Mouse (Mus musculus) liver (tissue): ENCODE data around the gene Kmt2e.

Experiments
- DNase-seq: peaks from one replicate; pipeline ENCODE4 v3.0.0-alpha.2; 2020; ENCODE audit warnings: mixed read lengths

The Kmt2e gene

GRCm38 (mm10) chr5:23411640-23412039 lies 22.6 kb upstream of the Kmt2e start:
- DNase-seq, result no peak

- no peak for DNase-seq
Measured at GRCm38 (mm10) chr5:23412247-23412948, 21.8 kb upstream of the Kmt2e start.

DNA sequence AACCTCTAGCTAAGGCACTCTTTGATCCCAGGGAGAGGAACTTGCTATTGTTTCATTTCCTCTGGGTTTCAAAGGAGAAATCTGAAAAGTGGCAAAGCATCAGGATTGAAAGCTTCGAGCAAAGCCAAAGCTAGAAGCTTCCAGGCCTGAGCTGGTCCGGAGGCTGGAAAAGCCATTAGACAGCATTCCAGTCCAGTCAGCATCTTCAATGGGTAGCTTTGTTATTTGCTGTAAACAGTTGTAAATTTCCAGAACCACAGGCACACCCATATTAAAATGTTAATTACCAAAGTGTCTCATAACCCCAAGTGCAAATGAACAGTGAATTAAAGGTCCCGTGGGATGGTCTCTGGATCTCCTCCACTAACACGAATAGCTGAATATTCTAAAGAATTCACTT lies 21.2 kb upstream of the Kmt2e start:
- DNase-seq, result no peak

DNA sequence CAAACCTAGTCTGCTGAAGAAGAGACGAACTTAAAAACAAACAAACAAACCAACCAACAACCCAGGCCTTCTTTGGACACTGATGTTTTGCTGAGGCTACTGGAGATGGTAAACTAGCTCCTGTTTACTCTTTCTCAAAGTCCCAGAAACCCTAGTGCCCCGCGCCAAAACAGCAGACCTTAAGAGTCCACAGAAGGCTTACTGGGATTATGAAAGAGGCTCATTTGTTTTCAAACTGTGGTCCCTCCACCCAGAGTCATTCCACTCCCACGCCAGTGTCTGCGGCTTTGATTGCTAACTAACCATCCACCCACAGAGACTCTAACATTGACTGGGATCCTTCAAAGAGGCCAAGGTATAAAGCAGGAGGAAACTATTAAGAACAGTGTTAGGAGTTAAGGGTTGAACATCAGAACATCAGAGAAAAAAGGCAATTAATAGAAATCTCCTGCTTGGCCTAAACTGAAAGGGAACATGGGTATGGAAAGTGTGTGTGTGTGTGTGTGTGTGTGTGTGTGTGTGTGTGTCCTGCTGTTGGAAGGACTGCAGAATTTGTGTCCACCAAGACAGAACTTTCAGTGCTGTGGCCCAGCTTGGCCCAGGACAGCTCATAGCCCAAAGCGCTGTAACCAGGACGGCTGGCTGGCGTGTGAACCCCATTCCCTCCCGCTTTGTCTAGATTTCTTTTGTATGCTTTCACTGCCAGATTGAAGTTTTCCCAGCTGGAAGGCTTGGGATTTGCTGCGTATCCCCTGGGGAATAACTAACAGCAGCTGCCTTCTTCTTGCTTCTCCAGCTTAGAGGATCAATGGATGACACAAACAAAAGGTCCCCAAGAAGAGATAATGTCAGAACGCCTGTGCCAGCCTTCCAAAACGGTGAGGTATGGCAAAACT lies 20.4 kb upstream of the Kmt2e start:
- no peak for DNase-seq

DNA sequence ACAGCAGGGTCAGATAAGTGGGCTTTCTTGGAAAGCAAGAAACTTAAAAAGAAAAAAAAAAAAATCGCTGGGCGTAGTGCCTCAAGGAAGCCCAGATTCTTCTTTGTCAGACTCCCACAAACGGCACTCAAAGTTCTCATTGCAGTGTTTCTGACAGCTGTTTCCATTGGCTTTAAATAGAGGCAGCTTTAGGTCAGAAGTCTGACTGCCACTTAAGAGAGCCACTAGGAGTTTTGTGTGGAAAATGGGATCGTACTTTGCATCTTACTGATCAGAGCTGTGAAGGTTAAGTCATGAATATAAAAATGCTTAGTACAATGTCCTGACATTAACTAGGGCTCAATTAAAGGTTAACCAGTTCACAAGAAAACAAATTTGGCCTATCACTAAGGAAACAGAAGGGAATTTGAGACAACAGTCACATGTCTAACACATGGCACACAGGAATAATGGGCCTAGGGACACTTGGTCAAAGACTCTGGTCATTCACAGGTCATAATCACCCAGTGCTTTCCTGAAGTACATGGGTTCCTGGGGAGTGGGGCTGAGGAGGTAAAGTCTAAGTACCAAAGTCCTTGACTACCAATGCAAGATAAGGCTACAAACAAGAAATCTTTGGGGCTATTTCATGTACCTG lies 19.6 kb upstream of the Kmt2e start:
- DNase-seq, result no peak

GRCm38 (mm10) chr5:23415571-23416285 lies 18.5 kb upstream of the Kmt2e start:
- no peak for DNase-seq

DNA sequence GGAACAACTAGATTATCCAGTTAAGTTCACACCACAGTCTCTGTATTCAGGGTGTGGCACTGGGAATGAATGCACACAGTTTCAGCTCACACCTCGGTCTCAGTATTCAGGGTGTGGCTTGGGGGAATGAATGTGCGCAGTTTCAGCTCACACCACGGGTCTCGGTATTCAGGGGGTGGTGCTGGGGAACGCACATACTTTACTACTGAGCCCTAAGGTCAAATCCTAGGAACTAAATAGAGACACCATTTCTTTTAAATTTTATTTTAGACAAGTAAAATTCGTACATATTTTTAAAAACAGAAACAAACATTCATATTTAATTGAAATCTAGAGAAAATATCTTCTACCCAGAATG lies 18.0 kb upstream of the Kmt2e start:
- peak; percentile 38 for DNase-seq

- no peak for DNase-seq
Measured at GRCm38 (mm10) chr5:23417716-23418115, 16.5 kb upstream of the Kmt2e start.

- DNase-seq, result peak; percentile 90
Measured at GRCm38 (mm10) chr5:23418147-23418781, 16.0 kb upstream of the Kmt2e start.

DNA sequence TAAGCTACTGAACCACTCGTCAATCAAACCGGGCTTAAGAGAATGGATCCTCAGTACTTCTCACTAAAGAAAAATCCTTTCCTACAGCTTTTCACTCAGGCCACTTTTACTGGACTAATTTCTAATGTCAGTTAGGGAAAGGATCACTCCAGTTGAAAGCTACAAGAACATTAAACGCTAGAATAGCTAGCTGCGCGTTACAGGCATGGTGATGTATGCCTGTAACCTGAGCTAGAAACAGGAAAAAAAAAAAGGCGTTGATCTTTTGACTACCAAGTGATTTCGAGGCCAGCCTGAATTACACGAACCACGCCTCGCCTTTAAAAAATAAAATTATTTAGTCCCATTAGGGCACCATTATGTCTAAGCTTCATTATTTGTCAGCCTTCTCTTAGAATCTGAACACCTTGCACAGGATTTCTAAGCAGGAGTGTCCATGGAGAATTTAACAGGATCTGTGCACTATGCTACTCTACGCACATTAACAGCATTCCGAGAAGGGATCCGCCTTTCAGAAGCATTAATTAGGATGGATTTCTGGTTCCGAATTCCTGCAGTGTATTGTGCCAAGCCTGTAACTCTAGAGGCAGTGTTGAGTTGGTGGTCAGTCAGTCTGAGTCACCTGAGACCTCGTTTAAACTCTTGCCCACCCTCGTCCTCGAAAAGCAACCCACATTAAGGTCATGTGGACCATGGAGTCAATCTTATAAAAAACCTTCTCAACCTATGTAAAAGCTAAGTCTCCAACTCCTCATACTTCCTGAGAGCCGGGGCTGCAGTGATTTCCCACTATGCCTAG lies 15.2 kb upstream of the Kmt2e start:
- no peak for DNase-seq

- no peak for DNase-seq
Measured at GRCm38 (mm10) chr5:23419616-23420170, 14.5 kb upstream of the Kmt2e start.

DNA sequence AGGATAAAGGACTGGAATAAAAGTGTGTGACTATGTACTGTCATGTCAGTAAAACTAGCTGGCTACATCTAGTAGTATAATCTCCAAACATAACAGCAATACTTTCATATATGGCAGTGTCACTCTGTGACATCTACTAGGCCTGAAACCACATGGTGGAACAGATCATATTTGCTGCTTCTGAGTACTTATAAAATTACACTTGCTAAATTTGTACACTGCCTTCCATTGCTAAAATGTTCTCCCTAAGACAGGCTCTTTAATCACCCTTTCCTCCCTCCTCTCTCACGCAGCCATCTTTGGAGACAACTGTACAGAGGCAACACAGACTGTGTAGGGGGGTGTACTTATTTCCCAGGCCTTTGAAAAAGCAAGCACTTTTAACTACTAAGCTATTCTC lies 13.8 kb upstream of the Kmt2e start:
- DNase-seq, result no peak

DNA sequence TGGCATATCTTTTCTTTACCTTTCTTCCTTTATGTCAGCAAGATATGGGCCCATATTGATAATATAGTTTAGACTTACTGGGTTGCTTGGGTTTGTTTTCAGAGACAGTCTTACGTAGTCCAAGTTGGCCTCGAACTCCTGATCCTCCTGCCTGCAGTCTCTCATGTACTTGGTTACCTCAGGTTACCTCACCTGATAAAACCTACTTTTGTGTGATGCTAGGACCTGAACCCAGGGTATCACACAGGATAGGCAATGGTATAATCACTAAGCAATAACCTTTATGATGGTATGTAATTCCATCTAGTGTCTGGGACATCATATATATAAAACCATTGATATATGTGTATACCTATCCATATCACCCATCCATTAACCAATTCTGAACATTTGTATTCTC lies 12.8 kb upstream of the Kmt2e start:
- DNase-seq, result no peak

- no peak for DNase-seq
Measured at GRCm38 (mm10) chr5:23423036-23423435, 11.2 kb upstream of the Kmt2e start.

DNA sequence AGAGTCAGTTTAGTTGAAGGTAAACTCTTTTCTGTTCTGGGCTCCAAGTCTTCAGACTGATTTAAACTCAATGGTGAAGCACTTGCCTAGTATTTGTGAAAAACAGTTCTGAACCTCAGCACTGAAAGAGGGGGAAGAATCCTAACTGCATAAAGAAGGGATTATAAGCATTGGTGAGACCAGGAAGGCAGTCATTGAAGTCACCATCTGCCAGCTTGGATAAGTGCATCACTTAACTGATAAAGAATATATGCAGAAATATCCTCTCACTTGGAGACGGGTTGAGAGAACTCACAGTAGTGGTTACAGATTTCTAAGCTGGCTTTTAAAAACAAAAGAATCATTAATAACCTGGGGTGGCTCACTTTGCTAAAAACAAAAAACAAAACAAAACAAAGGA lies 6.7 kb upstream of the Kmt2e start:
- DNase-seq, result no peak

DNA sequence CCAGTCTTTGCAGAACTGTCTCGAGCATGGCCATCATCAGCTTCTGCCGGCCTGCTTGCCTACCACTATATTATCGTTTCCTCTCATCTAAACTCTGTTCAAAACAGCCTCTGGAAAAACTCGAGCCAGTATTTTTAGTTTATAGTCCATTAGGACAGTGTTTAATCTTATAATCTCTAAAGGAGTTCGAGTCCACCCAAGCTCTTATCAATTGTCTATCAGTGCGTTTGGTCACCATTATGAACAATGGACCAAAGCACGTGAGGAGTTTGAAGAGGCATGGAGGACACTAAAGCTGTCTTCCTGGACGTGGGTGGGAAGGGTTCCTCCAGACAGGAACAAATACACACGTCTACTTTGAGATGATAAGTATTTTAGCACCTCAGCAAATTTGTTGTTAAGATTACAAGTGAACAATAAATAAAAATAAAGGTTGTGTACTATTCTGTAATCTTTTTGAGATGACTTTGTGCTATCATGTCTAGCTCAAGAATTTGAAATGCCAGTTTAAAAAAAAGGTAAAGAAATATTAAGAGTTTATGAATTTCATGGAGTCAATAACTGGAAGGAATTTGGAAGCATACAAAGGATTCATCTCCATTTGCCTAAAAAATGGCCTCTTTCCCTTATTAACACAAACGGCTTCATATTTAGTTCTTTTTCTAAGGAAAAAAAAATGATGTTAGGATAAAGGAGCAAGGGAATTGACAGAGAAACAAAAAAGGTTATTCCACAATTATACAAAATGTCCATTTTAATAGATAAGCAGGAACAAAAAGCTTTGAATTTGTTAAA lies 3.0 kb upstream of the Kmt2e start:
- DNase-seq, result no peak

DNA sequence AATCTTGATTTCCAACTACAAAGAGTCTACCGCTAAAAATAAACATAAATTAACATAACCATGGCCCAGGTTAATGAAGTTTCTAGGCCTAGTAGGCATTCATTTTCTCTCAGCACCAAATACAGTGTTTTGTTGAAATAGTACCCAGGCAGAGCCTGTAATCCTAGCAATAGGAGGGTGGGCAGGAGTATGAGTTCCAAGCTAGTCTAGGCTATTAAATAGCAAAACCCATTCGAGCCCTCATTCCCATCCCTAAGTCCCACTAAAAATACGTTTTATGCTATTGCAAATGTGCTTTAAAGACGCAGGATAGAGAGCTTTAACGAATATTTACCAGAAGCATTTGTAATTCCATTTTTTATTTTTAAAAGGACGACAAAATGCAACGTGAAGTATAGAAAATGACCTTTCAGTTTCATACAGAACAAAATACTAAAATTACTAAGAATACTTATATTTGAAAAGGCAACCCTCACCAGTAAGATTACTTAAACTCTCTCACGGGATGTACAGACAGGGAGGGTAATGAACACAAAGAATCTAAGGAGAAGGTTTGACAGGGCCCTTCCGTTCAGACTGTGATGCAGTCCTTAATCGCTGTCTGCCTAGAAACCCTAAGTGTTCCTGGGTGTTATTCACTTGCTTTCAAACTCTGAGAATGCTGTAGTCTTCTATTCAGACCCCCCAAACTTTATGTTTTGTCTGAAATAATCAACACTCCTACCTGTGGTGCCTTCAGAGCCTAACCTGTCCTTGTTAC lies 2.1 kb upstream of the Kmt2e start:
- DNase-seq, result no peak

DNA sequence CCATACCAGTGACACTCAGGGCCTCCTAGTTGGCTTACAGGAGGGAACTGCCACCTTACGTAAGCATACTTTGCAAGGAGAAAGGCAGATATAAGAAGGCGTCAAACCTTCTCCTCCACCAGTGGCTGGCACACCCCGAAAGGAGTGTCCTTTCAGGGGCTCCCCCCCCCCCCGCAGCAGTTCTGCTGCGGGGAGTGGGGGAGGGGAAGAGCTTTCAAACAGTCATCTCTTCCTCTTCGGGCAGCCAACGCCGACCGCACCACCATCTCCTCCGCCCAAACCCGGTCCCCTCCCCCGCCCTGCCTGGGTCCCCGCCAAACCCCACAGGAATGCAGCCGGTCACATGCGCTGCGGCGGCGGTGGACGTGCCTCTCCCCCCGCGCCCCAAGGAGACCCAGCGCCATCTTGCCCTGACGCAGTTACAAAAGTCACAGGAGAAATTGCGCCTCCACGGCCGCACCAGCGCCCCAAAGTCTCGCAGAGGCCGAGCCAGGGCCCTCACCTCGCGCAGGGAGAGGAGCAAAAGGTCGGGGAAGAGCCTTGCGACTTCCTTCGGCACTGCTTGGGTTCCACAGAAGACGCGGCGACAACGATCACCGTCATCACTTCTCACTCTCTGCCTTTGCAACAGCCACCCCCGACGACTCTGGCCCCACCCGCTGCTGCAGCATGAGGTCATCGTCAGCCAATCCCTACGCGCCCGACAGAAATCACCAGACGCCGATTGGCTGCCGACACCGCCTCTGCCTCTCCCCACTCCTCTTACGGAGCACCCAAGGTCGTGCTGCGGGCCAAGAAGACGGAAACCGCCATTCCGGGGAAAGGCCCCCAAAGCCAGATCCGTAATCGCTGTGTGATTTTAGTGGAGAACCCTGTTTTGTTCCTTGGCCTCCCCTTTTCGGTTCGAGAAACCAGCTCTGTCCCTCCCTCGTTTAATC lies 1.3 kb upstream of the Kmt2e start:
- peak; percentile 98 for DNase-seq
